Mouse (Mus musculus): ENCODE measurements around the gene Aire. TPM values are rescaled to one million over a fixed set of nuclear protein-coding genes. Genes with fewer than 3 reads are reported as not detected.
A peak's percentile ranks its signal among the peaks of the same experiment; 100 is the strongest.
"Not testable (repeated sequence)": the region's sequence is repeated elsewhere in the genome, so short reads cannot be mapped to it uniquely, and the experiment has no call there.

The Aire gene
- total RNA-seq, 1 experiment from 2014 or later = 0.12 TPM

DNA sequence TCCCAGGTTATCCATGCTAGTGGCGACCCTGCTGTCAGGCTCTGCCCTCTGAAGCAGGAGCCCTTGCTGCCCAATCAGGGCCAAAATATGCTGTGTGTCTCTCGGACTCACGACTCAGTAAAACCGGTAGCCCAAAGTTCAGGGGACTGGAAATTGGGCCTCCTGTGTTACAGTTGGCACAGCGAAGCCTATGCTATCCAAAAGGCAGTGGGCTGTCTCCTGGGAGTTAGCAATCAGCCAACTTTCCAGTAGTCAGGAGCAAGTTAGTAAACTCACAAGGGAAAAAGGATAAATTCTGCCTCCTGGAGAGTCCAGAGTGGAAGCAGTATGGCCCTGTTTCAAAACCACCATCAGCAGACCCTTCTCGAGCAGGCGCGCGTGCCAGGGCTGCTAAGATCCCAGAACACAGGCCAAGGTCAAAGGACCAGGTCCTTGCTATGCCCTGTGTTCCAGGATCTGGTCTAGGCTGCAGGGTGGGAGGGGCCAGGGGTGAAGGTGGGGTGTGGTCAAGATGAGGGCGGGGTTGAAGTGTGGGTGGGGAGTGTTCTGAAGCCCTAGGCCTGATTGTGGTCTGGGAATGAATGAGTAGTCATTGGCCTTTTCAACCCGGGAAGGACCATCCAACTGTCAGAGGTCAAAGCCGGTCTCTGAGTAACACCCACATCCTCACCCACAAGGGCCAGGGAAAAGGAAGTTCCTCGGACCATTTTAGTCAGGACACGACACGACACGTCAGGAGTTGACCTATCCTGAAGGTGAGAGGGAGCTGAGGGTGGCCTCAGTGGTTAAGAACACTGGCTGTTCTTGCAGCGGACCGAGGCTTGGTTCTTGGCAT, 30.5 kb downstream of the Aire start:
- ATAC-seq (ENCODE audit: extremely low read depth, insufficient number of reproducible peaks, low FRiP score, poor library complexity, severe bottlenecking) = no peak

DNA sequence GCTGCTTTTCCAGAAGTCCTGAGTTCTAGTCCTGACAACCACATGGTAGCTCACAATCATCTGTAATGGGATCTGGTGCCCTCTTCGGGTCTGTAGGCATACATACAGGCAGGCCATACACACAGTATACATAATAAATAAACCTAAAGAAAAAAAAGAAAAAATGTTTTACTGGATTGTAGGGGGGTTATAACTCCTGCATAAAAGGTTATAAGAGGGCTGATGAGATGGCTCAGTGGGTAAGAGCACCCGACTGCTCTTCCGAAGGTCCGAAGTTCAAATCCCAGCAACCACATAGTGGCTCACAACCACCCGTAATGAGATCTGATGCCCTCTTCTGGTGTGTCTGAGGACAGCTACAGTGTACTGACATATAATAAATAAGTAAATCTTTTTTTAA, 32.3 kb downstream of the Aire start:
- not testable (repeated sequence) for ATAC-seq (ENCODE audit: extremely low read depth, insufficient number of reproducible peaks, low FRiP score, poor library complexity, severe bottlenecking)

DNA sequence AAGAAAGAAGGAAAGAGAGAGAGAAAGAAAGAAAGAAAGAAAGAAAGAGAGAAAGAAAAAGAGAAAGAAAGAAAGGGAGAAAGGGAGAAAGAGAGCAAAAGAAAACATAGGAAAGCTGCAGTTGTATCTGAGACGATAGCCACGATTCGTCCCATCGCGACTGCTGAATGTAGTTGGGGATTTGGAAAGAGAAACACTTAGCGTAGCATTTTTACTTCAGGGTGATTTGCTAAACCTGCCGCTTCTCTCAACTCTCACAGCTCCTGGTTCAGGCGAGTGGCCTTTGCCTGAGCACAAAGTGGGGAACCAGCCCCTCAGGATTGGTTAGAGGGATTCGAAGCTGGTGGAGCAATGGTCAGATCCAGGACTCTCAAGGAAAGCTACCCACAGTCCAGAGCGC, 33.1 kb downstream of the Aire start:
- ATAC-seq (ENCODE audit: extremely low read depth, insufficient number of reproducible peaks, low FRiP score, poor library complexity, severe bottlenecking) = no peak

DNA sequence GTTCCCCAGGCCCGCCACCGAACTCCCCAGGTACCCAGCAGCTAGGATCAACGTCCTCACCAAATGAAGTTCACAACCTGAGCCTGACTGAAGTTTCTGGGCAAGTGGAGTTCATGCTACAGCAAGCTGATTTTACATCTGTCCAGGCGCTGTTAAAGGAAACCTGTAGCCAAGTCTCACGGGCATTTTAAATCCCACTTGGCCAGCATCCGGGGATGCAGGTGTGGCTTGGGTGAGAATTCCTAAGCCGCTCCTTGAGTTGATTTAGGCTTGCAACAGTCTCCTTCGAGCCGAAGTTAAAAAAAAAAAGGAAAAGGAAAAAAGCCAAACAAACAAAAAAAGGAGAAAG, 33.5 kb downstream of the Aire start, which contains the start of gene Pfkl:
Gene Pfkl (minus strand): TSS at position 139 of the 349 bp plus-strand sequence.
- no peak for ATAC-seq (ENCODE audit: extremely low read depth, insufficient number of reproducible peaks, low FRiP score, poor library complexity, severe bottlenecking)

DNA sequence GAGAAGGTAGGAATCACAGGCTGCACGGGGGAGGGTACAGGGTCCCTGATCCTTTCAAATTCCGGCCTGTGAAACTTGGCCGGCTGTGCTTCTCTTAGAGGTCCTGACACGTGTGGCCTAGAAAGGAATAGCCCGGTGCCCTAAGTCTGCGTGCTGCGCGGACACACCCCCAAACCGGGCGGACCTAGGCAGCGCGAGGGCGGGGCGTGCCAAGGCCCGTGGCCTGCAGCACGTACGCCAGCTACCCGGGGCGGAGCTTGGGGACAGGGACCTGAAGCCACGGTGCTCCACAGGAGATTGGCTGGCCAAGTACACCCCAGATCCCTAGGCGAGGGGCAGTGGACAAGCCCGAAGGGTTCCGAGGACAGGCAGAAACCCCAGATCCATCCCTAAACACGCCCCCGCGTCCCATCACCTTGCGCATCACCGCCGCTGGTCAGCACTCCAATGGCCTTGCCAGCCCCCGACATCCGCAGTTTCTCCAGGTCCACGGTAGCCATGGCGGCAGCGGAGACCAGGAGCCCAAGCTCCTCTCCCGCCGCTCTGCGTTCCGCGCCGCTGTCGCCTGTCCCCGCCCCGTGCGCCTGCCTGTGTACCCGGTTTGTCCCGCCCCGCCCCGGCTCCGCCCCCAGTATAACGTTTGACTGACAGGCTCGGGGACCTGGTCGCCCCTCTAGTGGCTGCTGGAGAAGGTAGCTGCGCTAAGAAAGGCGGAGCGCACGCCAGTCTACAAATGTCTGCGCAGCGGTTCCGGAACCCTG, 34.0 kb downstream of the Aire start:
- ATAC-seq (ENCODE audit: extremely low read depth, insufficient number of reproducible peaks, low FRiP score, poor library complexity, severe bottlenecking) = peak; percentile 89

DNA sequence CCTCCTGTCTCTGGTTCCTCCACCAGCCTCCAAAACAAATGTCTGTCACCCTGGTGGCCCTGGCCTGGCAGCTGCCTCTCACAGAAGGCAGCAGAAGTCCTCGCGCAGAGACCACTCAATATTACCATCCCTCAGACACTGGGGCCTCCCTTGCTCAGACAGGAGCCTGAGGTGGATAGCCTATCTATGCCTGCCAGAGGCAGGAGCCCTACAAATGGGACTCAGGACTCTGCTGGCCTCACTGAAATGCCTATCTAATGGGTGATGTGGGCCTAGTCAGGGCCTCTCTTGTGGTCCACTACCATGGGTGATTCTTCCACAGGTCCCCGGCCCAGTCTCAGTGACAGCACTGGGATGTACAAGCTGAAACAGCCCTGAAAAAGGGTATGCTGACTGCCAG, 35.2 kb downstream of the Aire start:
- ATAC-seq (ENCODE audit: extremely low read depth, insufficient number of reproducible peaks, low FRiP score, poor library complexity, severe bottlenecking) = no peak

DNA sequence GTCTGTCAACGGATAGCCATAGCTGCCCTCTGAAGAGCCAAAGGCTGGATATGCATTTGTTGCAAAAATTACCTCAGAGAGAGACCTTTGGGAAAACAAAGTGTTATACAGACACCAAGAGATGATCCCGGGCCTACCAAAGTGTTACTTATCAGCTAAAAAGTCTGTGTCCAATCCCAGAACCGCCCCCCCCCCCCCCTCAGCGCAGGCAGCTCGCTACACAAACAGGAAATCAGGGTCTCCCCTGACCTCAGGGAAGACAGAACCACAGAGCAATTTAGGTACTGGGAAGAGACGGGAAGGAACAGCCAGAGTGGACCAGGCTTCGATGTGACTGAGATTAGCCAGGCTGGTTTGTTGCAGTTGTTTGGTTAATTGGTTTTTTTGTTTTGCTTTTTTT, 36.2 kb downstream of the Aire start:
- no peak for ATAC-seq (ENCODE audit: extremely low read depth, insufficient number of reproducible peaks, low FRiP score, poor library complexity, severe bottlenecking)

DNA sequence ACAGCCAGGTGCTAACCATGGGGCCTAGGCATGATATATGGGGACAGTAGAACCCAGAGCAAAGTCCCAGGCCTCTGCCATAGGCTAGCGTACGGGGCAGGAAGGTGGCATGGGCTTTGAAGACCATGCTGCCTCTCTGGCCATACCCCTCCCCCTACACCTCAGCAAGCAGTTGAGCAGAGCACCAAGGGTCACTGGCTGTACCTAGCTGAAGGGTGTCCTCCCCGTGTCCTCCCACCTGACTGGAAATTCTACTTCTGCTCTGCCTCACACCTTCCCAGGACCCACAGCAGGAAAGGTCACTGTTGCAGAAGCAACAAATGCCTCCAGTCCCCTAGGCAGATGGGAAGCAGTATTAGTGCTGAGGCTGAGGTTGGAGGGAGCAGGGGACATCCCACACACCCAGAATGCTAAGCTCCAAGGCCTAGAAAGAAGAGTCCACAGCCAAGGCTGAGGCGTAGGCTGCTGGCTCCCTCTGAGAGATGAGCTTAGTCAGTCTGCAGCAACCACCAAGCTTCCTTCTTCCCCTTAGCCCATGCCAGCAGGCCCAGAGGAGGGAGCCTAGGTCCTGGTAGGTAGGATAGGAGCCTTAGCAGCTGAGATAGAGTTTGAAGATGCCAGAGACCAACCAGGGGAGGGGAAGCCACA, 37.5 kb downstream of the Aire start:
- ATAC-seq (ENCODE audit: extremely low read depth, insufficient number of reproducible peaks, low FRiP score, poor library complexity, severe bottlenecking) = no peak

DNA sequence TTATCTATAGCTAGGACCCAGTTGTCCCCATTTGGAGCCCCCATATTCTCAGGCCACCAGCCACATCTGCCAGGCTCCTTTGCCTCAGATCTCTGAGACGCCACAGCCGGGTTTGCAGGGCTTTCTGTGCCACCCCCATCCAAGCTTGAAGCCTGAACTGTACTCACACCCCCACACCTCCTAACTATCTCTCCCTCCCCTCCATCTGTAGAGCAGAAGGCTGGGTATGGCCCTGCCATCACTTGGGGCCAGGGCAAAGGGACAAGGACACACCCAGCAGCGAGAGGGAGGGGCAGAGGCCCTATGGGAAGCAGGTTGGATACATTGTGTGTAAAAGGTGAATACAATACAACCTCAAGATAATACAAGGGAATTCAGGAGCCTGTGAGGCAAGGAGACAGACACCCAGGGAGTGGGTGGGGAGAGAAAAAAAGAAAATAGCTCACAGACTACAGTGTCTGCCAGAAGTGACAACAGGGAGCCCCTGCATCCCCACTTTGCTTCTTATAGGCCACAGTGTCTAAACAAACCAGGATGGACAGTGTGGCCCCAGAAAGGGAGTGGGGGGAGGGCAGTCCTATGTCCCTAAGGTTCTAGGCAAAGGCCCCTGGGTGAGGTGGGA, 38.8 kb downstream of the Aire start:
- ATAC-seq (ENCODE audit: extremely low read depth, insufficient number of reproducible peaks, low FRiP score, poor library complexity, severe bottlenecking) = no peak

DNA sequence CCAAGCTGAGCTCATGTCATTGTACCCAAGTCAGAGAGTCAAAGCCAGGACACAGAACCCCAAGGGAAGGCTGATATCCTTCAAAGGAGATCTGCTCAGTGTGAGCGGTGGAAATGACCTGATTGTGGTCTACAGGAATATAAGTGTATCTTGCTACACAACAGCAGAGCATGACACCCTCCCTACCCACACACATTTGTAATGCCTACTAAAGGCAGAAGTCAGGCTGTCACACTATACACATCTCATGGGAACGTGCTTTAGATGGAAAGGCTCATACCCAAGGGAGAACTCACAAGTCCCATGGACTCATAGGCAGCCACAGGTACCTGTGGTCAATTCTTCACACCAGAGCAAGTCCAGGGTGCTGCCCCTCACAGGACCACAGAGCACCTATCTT, 41.1 kb downstream of the Aire start:
- no peak for ATAC-seq (ENCODE audit: extremely low read depth, insufficient number of reproducible peaks, low FRiP score, poor library complexity, severe bottlenecking)

DNA sequence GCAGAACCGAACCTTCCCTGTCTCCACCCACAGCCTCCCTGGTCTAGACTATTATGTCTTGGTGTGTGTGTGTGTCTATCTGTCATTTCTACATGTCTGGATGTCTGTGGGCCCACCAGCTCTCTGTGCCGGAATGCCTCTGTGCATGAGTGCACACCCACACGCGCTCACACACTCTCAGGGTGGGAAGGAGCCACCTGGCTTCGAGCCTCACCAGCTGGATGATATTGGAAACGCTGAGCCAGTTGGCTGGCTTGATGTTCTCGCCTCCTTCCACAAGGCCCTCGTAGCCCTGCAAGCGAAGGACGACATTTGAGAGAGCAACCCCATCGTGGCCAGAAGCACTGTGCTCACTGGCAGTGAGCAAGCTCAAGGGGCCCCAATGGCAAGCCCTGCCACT, 41.6 kb downstream of the Aire start:
- ATAC-seq (ENCODE audit: extremely low read depth, insufficient number of reproducible peaks, low FRiP score, poor library complexity, severe bottlenecking) = no peak

DNA sequence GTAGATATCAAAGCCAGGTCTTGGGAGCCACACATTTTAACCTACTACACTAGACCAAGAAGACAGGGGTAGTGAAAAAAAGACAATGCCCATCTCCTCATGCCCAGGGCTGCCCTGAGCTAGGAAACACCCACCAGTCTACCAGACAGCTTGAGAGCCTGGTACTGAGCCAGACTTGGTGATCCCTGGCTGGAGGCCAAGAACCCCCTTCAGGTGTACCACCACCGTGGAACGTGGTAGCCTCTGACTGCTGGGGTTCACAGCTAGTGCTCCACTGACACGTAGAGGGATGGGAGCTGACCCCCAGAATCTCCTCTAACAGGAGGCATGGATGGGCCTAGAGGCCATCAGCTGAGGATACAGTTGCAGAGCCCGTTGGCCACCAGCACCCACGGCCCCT, 43.2 kb downstream of the Aire start:
- ATAC-seq (ENCODE audit: extremely low read depth, insufficient number of reproducible peaks, low FRiP score, poor library complexity, severe bottlenecking) = no peak

DNA sequence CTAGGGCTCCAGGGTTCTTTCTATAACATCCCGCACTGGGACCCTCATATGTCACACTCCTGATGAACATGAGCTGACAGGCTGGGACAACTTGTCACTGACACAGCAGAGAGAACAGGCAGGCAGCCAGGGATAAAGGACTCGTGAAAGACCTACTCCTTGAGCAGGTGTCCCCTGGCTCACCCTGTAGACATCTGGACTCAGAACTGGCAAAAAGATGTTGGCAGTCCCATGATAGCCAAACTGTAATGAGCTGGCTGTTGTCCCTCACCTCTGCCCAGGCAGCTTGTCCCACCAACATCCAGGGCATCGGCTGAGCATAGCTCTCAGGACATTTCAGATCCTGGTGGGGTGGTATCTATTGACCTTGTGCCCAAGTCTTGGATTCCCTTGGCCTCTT, 47.8 kb downstream of the Aire start:
- no peak for ATAC-seq (ENCODE audit: extremely low read depth, insufficient number of reproducible peaks, low FRiP score, poor library complexity, severe bottlenecking)

DNA sequence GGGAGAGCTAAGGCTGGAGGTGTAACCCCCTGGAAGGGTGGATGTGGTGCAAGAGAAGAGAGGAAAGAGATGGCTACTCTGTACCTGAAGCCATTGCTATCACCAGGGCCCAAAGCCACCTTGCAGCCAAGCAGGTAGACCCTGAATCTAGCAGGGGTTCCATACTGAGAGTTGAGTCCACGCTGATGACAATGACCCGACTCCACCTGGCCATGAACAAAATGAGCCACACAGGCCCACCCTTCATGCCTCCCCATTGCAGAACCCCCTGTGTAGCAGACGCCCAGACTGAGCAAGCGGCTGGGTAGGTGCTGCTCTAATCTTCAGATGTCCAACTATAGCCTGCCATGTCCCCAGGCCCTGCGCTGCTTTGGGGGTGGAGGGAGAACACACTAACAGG, 57.6 kb downstream of the Aire start:
- ATAC-seq (ENCODE audit: extremely low read depth, insufficient number of reproducible peaks, low FRiP score, poor library complexity, severe bottlenecking) = no peak

DNA sequence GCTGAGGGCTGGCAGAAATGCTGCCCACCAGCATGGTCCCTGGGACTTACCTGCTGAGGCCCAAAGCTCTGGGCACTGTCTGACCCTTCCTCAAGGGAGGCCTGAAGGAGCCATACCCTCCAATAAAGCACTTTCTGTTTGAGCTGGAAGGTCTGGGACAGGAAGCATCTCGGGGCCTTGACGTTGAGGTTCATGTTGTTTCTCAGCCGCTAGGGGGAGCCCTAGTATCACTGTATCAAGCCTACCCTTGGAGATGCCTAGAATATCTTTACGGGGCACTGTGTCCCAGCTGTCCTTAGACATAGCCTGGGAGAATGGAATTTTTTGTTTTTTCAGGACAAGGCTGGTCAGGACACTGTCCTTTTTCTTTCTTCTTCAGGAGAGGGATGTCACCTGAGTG, 58.8 kb downstream of the Aire start:
- peak; percentile 82 for ATAC-seq (ENCODE audit: extremely low read depth, insufficient number of reproducible peaks, low FRiP score, poor library complexity, severe bottlenecking)

Other genes with a start within 250 kb of the Aire start
- gene Gm9639, start 248.5 kb downstream of the Aire start, total RNA-seq (2017) = not detected in 2 replicates
- not detected in 2 replicates for gene Gm19668, start 244.5 kb downstream of the Aire start, total RNA-seq (2017)
- not detected in 2 replicates for gene Gm9507, start 231.8 kb downstream of the Aire start, total RNA-seq (2017)
- not detected in 2 replicates for gene Gm2696, start 228.9 kb downstream of the Aire start, total RNA-seq (2017)
- not detected in 2 replicates for gene Krtap10-4, start 216.5 kb downstream of the Aire start, total RNA-seq (2017)
- not detected in 2 replicates for gene Krtap10-10, start 207.7 kb downstream of the Aire start, total RNA-seq (2017)
- gene Gm36176, start 196.8 kb downstream of the Aire start, total RNA-seq (2017) = not detected in 2 replicates
- not detected in 2 replicates for gene Gm10318, start 190.8 kb downstream of the Aire start, total RNA-seq (2017)
- not detected in 2 replicates for gene Gm3285, start 181.6 kb downstream of the Aire start, total RNA-seq (2017)
- gene Lrrc3, start 141.1 kb downstream of the Aire start, total RNA-seq (2017) = 0.12 and 0.23 TPM in 2 replicates
- gene Trpm2, start 73.0 kb downstream of the Aire start, total RNA-seq (2017) = 216 and 259 TPM in 2 replicates
- 7.6 and 9.8 TPM in 2 replicates for gene 1810043G02Rik, start 65.1 kb downstream of the Aire start, total RNA-seq (2017)
- gene Pfkl, start 33.5 kb downstream of the Aire start, total RNA-seq (2017) = 37.7 and 41.0 TPM in 2 replicates
- gene Dnmt3l, start 1.7 kb downstream of the Aire start, total RNA-seq (2017) = not detected in 2 replicates
- 128 and 134 TPM in 2 replicates for gene Icosl, start 25.7 kb upstream of the Aire start, total RNA-seq (2017)
- gene D10Jhu81e, start 126.2 kb upstream of the Aire start, total RNA-seq (2017) = 33.5 and 38.6 TPM in 2 replicates
- gene Pwp2, start 141.5 kb upstream of the Aire start, total RNA-seq (2017) = 10.6 and 10.7 TPM in 2 replicates
- 36.2 and 38.4 TPM in 2 replicates for gene Trappc10, start 201.0 kb upstream of the Aire start, total RNA-seq (2017)